Mouse (Mus musculus) CH12.LX (cell line): ENCODE data around the gene Cdh26. TPM values are rescaled to one million over a fixed set of nuclear protein-coding genes. Genes with fewer than 3 reads are reported as not detected.

Experiments used
- DNase-seq: peaks from one replicate; pipeline ENCODE4 v3.0.0-alpha.2; 2013; ENCODE audit errors: extremely low read depth
- H3K27ac ChIP-seq: 2 replicates; pipeline ENCODE4 v1.5.1; 2012; ENCODE audit warnings: low read depth, mild to moderate bottlenecking, control low read depth, moderate library complexity; ENCODE audit not compliant: insufficient read depth
- H3K27me3 ChIP-seq: replicated peaks from 2 replicates; pipeline ENCODE3; 2012; ENCODE audit warnings: inconsistent platforms
- H3K36me3 ChIP-seq, 2 experiments: replicated peaks in 1 of 2; 2 replicates each; pipeline versions ENCODE3 to v1.6.1; 2012; ENCODE audit warnings: inconsistent platforms in 1 of 2, low read length in 1 of 2, mild to moderate bottlenecking in 1 of 2, mixed read lengths in 1 of 2, moderate library complexity in 1 of 2; ENCODE audit not compliant: control insufficient read depth in 1 of 2, insufficient read depth in 1 of 2
- H3K4me1 ChIP-seq, 2 experiments: 2 replicates each; pipeline ENCODE4 v1.6.1; 2012; ENCODE audit warnings: inconsistent platforms in 1 of 2, moderate library complexity in 1 of 2; ENCODE audit not compliant: insufficient read depth in 2 of 2, control insufficient read depth in 1 of 2
- H3K4me2 ChIP-seq: 2 replicates; pipeline ENCODE4 v1.6.1; 2012; ENCODE audit warnings: low read depth, mild to moderate bottlenecking, control low read depth; ENCODE audit not compliant: poor library complexity, insufficient read depth, severe bottlenecking
- H3K4me3 ChIP-seq, 3 experiments: fragments of 150-350 bp in 1 of 3; sonication (generic) in 1 of 3; replicated peaks in 1 of 3; 2 replicates each; pipeline versions ENCODE3 to v1.5.1; 2011 to 2012; ENCODE audit warnings: low read depth in 2 of 3, low read length in 2 of 3, mild to moderate bottlenecking in 2 of 3, moderate library complexity in 2 of 3, control low read depth in 1 of 3, improper control_type of control experiment in 1 of 3, inconsistent platforms in 1 of 3, mixed read lengths in 1 of 3; ENCODE audit not compliant: poor library complexity in 1 of 3
- H3K79me2 ChIP-seq: replicated peaks from 2 replicates; pipeline ENCODE4 v1.6.1; 2012; ENCODE audit warnings: mild to moderate bottlenecking, moderate library complexity; ENCODE audit not compliant: control insufficient read depth, poor library complexity, insufficient read depth, severe bottlenecking; ENCODE audit errors: extremely low read depth
- H3K9ac ChIP-seq: 2 replicates; pipeline ENCODE4 v1.6.1; 2012; ENCODE audit warnings: low read depth, mild to moderate bottlenecking, control low read depth, moderate library complexity; ENCODE audit not compliant: insufficient read depth
- H3K9me3 ChIP-seq: replicated peaks from 2 replicates; pipeline ENCODE3; 2012; ENCODE audit warnings: low read length, inconsistent platforms, mixed read lengths
- BHLHE40 ChIP-seq: IDR thresholded peaks from 2 replicates; pipeline ENCODE4 v1.6.1; 2011; ENCODE audit warnings: mild to moderate bottlenecking, low read depth, low read length, improper control_type of control experiment
- CHD2 ChIP-seq: IDR thresholded peaks from 2 replicates; pipeline ENCODE4 v1.6.1; 2011; ENCODE audit warnings: low read length, improper control_type of control experiment
- CTCF ChIP-seq, 2 experiments: IDR thresholded peaks in 1 of 2; conservative IDR thresholded peaks in 1 of 2; 2 replicates each; pipeline ENCODE4 v1.5.1; 2011 to 2012; ENCODE audit warnings: low read depth in 2 of 2, low read length in 2 of 2, improper control_type of control experiment in 1 of 2, inconsistent platforms in 1 of 2, mild to moderate bottlenecking in 1 of 2, moderate library complexity in 1 of 2
- ELF1 ChIP-seq: IDR thresholded peaks from 2 replicates; pipeline ENCODE4 v1.6.1; 2014; ENCODE audit warnings: low read depth, mild to moderate bottlenecking, inconsistent platforms, low read length, improper control_type of control experiment
- GABPA ChIP-seq: IDR thresholded peaks from 2 replicates; pipeline ENCODE4 v1.6.1; 2012; ENCODE audit warnings: low read depth, low read length, improper control_type of control experiment, inconsistent platforms; ENCODE audit not compliant: insufficient replicate concordance
- HCFC1 ChIP-seq: IDR thresholded peaks from 2 replicates; pipeline ENCODE4 v1.6.1; 2012; ENCODE audit warnings: low read depth, mild to moderate bottlenecking, inconsistent platforms, low read length, improper control_type of control experiment
- IRF4 ChIP-seq: IDR thresholded peaks from 2 replicates; pipeline ENCODE4 v1.6.1; 2014; ENCODE audit warnings: low read depth, mild to moderate bottlenecking, inconsistent platforms, low read length, improper control_type of control experiment
- JUN ChIP-seq: IDR thresholded peaks from 2 replicates; pipeline ENCODE4 v1.6.1; 2011; ENCODE audit warnings: low read depth, mild to moderate bottlenecking, low read length, improper control_type of control experiment, moderate library complexity; ENCODE audit not compliant: insufficient read depth
- MXI1 ChIP-seq: IDR thresholded peaks from 2 replicates; pipeline ENCODE4 v1.6.1; 2011; ENCODE audit warnings: mild to moderate bottlenecking, low read depth, low read length, improper control_type of control experiment
- NELFE ChIP-seq: IDR thresholded peaks from 2 replicates; pipeline ENCODE4 v1.6.1; 2011; ENCODE audit warnings: low read depth, low read length, improper control_type of control experiment
- PAX5 ChIP-seq: IDR thresholded peaks from 2 replicates; pipeline ENCODE4 v1.6.1; 2012; ENCODE audit warnings: low read length, inconsistent platforms, mixed read lengths
- POLR2AphosphoS2 ChIP-seq: IDR thresholded peaks from 2 replicates; pipeline ENCODE4 v1.6.1; 2011; ENCODE audit warnings: low read depth, low read length, improper control_type of control experiment
- RAD21 ChIP-seq: IDR thresholded peaks from 2 replicates; pipeline ENCODE4 v1.6.1; 2011; ENCODE audit warnings: low read depth, mild to moderate bottlenecking, low read length, improper control_type of control experiment, moderate library complexity
- RCOR1 ChIP-seq: conservative IDR thresholded peaks from 2 replicates; pipeline ENCODE4 v1.6.1; 2012; ENCODE audit warnings: low read depth, mild to moderate bottlenecking, inconsistent platforms, low read length, improper control_type of control experiment
- SIN3A ChIP-seq: IDR thresholded peaks from 2 replicates; pipeline ENCODE4 v1.6.1; 2012; ENCODE audit warnings: low read length, improper control_type of control experiment, inconsistent platforms
- SMC3 ChIP-seq: IDR thresholded peaks from 2 replicates; pipeline ENCODE4 v1.6.1; 2011; ENCODE audit warnings: low read depth, low read length, improper control_type of control experiment
- TCF12 ChIP-seq: IDR thresholded peaks from 2 replicates; pipeline ENCODE4 v1.6.1; 2014; ENCODE audit warnings: low read depth, mild to moderate bottlenecking, inconsistent platforms, low read length, improper control_type of control experiment
- ZC3H11A ChIP-seq: IDR thresholded peaks from 2 replicates; pipeline ENCODE4 v1.6.1; 2012; ENCODE audit warnings: low read depth, mild to moderate bottlenecking, inconsistent platforms, low read length, improper control_type of control experiment
- ZMIZ1 ChIP-seq: IDR thresholded peaks from 2 replicates; pipeline ENCODE4 v1.6.1; 2012; ENCODE audit warnings: low read depth, mild to moderate bottlenecking, inconsistent platforms, low read length, improper control_type of control experiment
- ZNF384 ChIP-seq: IDR thresholded peaks from 2 replicates; pipeline ENCODE4 v1.6.1; 2012; ENCODE audit warnings: low read depth, low read length, improper control_type of control experiment, inconsistent platforms
- dilution Hi-C: fragments of 300-500 bp; cut with MboI; formaldehyde crosslinking; loops from 2 replicates; pipeline ENCODE4 v1.14.3; 2020; ENCODE audit warnings: low sequenced_read_pairs; ENCODE audit not compliant: extremely low pct_unique_long_range_greater_than_20kb, extremely low pct_ligation_motif_present
- in situ Hi-C: fragments of 300-500 bp; cut with MboI; formaldehyde crosslinking; loops from 3 replicates; pipeline ENCODE4 v1.14.3; 2019; ENCODE audit warnings: low sequenced_read_pairs, low pct_ligation_motif_present, low pct_unique_long_range_greater_than_20kb, mixed read lengths
- polyA plus RNA-seq: library from polyadenylated mRNA; unstranded; fragments of >175 nt; gene quantifications from 2 replicates; pipeline ENCODE4 v1.2.1, GENCODE M21; 2012; ENCODE audit warnings: low read depth; ENCODE audit not compliant: insufficient read length
- total RNA-seq, 2 experiments: library from RNA; depleted of rRNA; stranded (reverse); fragments of 300-350 nt in 1 of 2; fragments of >200 nt in 1 of 2; gene quantifications; 2 replicates each; pipeline ENCODE4 v1.2.3; 2012 to 2014

The Cdh26 gene
- not detected in 2 replicates for total RNA-seq (2012; rRNA removed)
- not detected in 2 replicates for total RNA-seq (2014; rRNA removed)
- not detected in 2 replicates for polyA plus RNA-seq

DNA sequence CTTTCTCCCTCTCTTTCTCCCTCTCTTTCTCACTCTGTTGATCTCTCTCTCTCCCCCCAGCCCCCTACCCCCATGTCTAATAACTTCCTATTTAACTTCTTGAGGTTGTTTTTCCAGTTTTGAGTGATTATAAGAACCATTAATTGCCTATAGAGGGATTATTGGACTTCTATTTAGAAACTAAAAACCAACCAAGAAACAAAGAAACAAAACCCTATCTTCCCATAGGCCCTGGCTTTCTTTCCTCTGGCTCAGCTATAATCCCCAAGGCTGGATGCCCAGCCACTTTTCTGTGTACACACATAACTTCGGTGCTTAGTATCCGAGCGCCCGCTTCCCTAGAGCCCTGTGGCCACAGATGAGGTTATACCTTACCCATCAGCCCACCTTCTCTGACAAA is at the start of gene Cdh26:
Gene Cdh26, plus strand, starts transcription at position 301 of the 400 bp plus-strand sequence.
- dilution Hi-C loops = no loop called here
- no peak for TF ChIP-seq GABPA
- no peak for TF ChIP-seq CHD2
- TF ChIP-seq MXI1 = no peak
- no peak for TF ChIP-seq ELF1
- TF ChIP-seq IRF4 = no peak
- no peak for TF ChIP-seq SIN3A
- no peak for TF ChIP-seq TCF12
- TF ChIP-seq RCOR1 = no peak
- no peak for TF ChIP-seq JUN
- no peak for TF ChIP-seq NELFE

DNA sequence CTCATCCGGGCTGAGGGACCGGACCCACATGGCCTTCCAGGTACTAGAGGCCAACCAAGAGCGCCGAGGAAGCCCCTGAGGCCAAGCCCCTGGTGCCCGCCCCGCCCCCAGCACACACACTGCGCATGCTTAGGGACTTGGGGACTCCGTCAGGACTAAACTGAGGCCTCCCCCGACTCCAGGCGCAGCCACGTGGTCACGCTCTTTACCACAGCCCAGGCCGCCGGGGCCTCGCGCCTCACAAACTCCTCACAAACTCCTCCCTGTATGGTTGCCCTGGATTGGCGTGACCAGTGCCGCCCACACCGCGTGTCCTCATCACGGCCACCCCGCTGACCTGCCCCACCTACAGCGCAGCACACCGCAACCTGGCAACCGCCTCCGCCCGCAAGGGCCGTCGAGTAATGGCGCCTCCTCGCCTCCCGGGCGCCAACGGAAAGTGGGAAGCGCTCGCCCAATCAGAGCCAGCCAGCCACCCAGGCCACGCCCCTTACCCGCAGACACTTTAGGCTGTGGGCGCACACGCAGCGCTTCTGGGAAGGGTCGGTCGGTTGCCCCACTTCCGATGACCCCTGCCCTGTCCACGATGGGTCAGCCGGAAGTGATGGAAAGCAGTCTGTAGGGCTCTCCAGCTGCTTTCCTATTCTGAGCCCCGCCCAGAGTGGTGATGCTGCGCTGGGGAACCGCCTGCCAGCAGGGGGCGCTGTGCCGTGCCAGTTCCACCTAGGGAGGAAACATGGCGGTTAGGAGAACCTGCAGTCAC is 23.1 kb upstream of the Cdh26 start, which contains the start of gene Sycp2:
Gene Sycp2, minus strand, starts transcription at position 633 of the 763 bp plus-strand sequence.
- no peak within 1 kb of the TSS for H3K4me2 ChIP-seq
- TF ChIP-seq ZNF384 (no peak), HCFC1 (no peak), RCOR1 (no peak), NELFE (no peak), ZMIZ1 (no peak), CHD2 (no peak), BHLHE40 (no peak), CTCF (conservative IDR thresholded peaks at IDR 0.05 in 1 of 2, IDR thresholded peaks at IDR 0.05 in 1 of 2; ENCODE audit: low read depth in 2 of 2, low read length in 2 of 2) (no peak), POLR2AphosphoS2 (no peak), JUN (no peak), RAD21 (no peak), SMC3 (no peak), PAX5 (no peak), ZC3H11A (no peak)
- H3K27ac ChIP-seq = no peak within 1 kb of the TSS
- no peak within 1 kb of the TSS for H3K9ac ChIP-seq
- in situ Hi-C loops = no loop called here
- no peaks in the 10 kb centered on the region for H3K79me2 ChIP-seq
- no peaks in the 10 kb centered on the region for H3K4me1 ChIP-seq
- H3K27me3 ChIP-seq = peaks cover 5% of the 10 kb centered on the region
- DNase-seq = no peak
- dilution Hi-C loops = no loop called here
- peaks cover 11% of the 10 kb centered on the region for H3K9me3 ChIP-seq
- H3K4me3 ChIP-seq = no peak within 1 kb of the TSS
- H3K36me3 ChIP-seq = no peaks in the 10 kb centered on the region

More for the DNA sequence above, at the start of gene Cdh26:
- Histone ChIP-seq H3K4me3 (no peak within 1 kb of the TSS), H3K27me3 (peaks cover 46% of the 10 kb centered on the region), H3K9me3 (no peaks in the 10 kb centered on the region), H3K4me2 (no peak within 1 kb of the TSS), H3K4me1 (no peaks in the 10 kb centered on the region), H3K27ac (no peak within 1 kb of the TSS), H3K79me2 (no peaks in the 10 kb centered on the region), H3K36me3 (no peaks in the 10 kb centered on the region), H3K9ac (no peak within 1 kb of the TSS)
- in situ Hi-C loops = no loop called here
- no peak for DNase-seq
